In the genomic region with DNA sequence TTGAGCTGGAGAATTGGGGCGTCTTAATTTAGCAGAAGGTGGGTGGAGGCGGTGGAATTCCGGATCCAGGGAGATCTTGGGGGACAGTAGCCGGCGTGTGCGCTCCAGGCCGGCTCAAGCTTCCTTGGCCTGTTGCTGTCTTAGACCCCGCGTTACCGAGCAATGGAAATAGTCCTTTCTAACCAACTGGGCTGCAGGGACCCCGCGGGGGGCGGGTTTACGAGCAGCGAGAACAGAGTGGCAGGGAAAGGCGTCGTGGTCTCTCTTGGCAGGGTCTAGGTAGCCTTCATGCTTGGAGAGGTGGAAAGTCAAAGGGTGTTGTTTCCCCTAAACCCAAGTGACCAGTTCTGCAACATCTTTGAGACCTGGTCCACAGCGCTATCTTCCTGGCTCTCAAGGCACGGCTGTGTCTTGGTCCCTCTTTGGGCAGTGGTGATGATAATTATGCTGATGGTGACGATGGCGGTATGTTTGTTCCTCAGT, we compare ENCODE assay signal across 8 mouse cellular contexts. TPM values are rescaled to one million over a fixed set of nuclear protein-coding genes. Genes with fewer than 3 reads are reported as not detected.
DNase-seq lines count a peak whose midpoint lies in the region; ATAC-seq and TF ChIP-seq lines count a peak whose summit lies in the region.
"Had no signal": no experiment of that assay in that cellular context is flagged by ENCODE, and none has a peak within 500 bp of the region (broad histone marks: within the 10 kb centered on the region; RNA-seq: fewer than 3 reads in every experiment).

No protein-coding gene starts in this region.

- WGBS in heart, embryonic 15.5 days, result 1% methylated on average over 21 of the region's 21 CpGs
- 0% methylated on average over 21 of the region's 21 CpGs for WGBS in limb, embryonic 12.5 days

- H3K4me1 ChIP-seq in cortical plate, adult 2 months (ENCODE audit: control insufficient read depth, insufficient read depth, low read length), result no peaks in the 10 kb centered on the region
- peaks cover 43% of the 10 kb centered on the region for H3K4me1 ChIP-seq in heart, embryonic 15.5 days (replicated peaks)
- peaks cover 40% of the 10 kb centered on the region for H3K4me1 ChIP-seq in limb, embryonic 12.5 days (replicated peaks)

- TF ChIP-seq CTCF in cortical plate, adult 2 months (IDR thresholded peaks at IDR 0.05; ENCODE audit: extremely low read depth, insufficient read depth, low read length), result no peak

- H3K27me3 ChIP-seq in heart, embryonic 15.5 days, result peaks cover 35% of the 10 kb centered on the region
- peaks cover 8% of the 10 kb centered on the region; the same call in 1 of the 2 replicates for H3K27me3 ChIP-seq in limb, embryonic 12.5 days

- H3K36me3 ChIP-seq in heart, embryonic 15.5 days, result no peaks in the 10 kb centered on the region
- H3K36me3 ChIP-seq in limb, embryonic 12.5 days, result peaks cover 36% of the 10 kb centered on the region

- no peaks in the 10 kb centered on the region for H3K9me3 ChIP-seq in heart, embryonic 15.5 days (replicated peaks)
- H3K9me3 ChIP-seq in limb, embryonic 12.5 days, result no peaks in the 10 kb centered on the region

- ATAC-seq in heart, embryonic 15.5 days (replicated peaks; ENCODE audit: insufficient number of reproducible peaks, insufficient read depth, low FRiP score, low read depth), result 0 out of 2 replicates have a peak, but pooled peaks have one; percentile 24
- 0 out of 2 replicates have a peak, but pooled peaks have one; percentile 5 for ATAC-seq in limb, embryonic 12.5 days (ENCODE audit: insufficient number of reproducible peaks, insufficient read depth, low FRiP score, low TSS enrichment, low read depth)

- peak overlapping the region; percentile 50 for H3K9ac ChIP-seq in heart, embryonic 15.5 days
- H3K9ac ChIP-seq in limb, embryonic 12.5 days (replicated peaks), result peak overlapping the region; percentile 100

- H3K4me2 ChIP-seq in heart, embryonic 15.5 days, result peak overlapping the region; percentile 92
- H3K4me2 ChIP-seq in limb, embryonic 12.5 days, result peak overlapping the region; percentile 64

- no peak for TF ChIP-seq POLR2A in cortical plate, adult 2 months (IDR thresholded peaks at IDR 0.05; ENCODE audit: extremely low read depth, insufficient read depth, low read length)

- H3K4me3 ChIP-seq in cortical plate, adult 2 months (ENCODE audit: insufficient read depth, low read length), result peak overlapping the region; percentile 40
- H3K4me3 ChIP-seq in heart, embryonic 15.5 days, result peak overlapping the region; percentile 55
- H3K4me3 ChIP-seq in limb, embryonic 12.5 days (replicated peaks), result peak overlapping the region; percentile 89
- H3K4me3 ChIP-seq: erythroblast, embryonic 14.5 days had no signal

- DNase-seq in right cerebral cortex, postnatal 10 days (ENCODE audit: low spot score in 2 of 2), result peak; percentile 49 to 60
- DNase-seq in right cerebral cortex, postnatal 14 days, result no peak
- peak; percentile 72 for DNase-seq in neural tube, embryonic 10.5 days (ENCODE audit: extremely low spot score, low spot score)
- no peak for DNase-seq in c-Kit-positive CD71-positive TER-119-positive erythroid progenitor cells, embryonic 14.5 days (ENCODE audit: low spot score)

- no peak overlapping the region for H3K27ac ChIP-seq in cortical plate, adult 2 months (ENCODE audit: insufficient read depth, low read length)
- peak overlapping the region; percentile 49 for H3K27ac ChIP-seq in heart, embryonic 15.5 days
- H3K27ac ChIP-seq in limb, embryonic 12.5 days, result peak overlapping the region; percentile 100

RNA-seq across cellular contexts. Expression of gene Pdgfra, which starts 4.5 kb away (rescaled TPM):
- polyA plus RNA-seq in cortical plate, adult 2 months (2012; rRNA removed), result 21.7 and 24.4 TPM in 2 replicates
- 14.7 and 19.0 TPM in 2 replicates for polyA plus RNA-seq in heart, embryonic 15.5 days (2015; fragmentation: Nextera tagmentation; extraction: Ambion mirVana)
- polyA plus RNA-seq in limb, embryonic 12.5 days (2016; fragmentation: Nextera tagmentation; extraction: Ambion mirVana), result 148 and 159 TPM in 2 replicates
- polyA plus RNA-seq: erythroblast, embryonic 14.5 days had no signal

Comparison
In these comparisons a context has a peak if more than half of its experiments do, and no peak if none do; other contexts are left out.
1. DNase-seq: peak in right cerebral cortex, postnatal 10 days (2 of 2) and neural tube, embryonic 10.5 days (single experiment); none in right cerebral cortex, postnatal 14 days (single experiment) and c-Kit-positive CD71-positive TER-119-positive erythroid progenitor cells, embryonic 14.5 days (single experiment).
2. Peak in every context shown above with its lines, with median percentiles within 50 percentile points of each other: H3K4me3 ChIP-seq.